Mouse (Mus musculus) kidney, embryonic 14.5 days (tissue): ENCODE results near the gene Gdf15. TPM values are rescaled to one million over a fixed set of nuclear protein-coding genes. Genes with fewer than 3 reads are reported as not detected.
A peak's percentile ranks its signal among the peaks of the same experiment; 100 is the strongest.

ENCODE experiments used
- ATAC-seq: fragments of 200-750 bp; cut with Nextera tagmentation; 2 replicates; pipeline ENCODE4 v1.8.0; 2017; ENCODE audit warnings: moderate number of reproducible peaks, mild to moderate bottlenecking, moderate TSS enrichment, moderate library complexity; ENCODE audit not compliant: low FRiP score, low TSS enrichment
- H3K27ac ChIP-seq: fragments of 300-500 bp; sonication (generic); 2 replicates; pipeline ENCODE4 v1.5.1; 2014; ENCODE audit warnings: low read depth, mild to moderate bottlenecking, low read length, moderate library complexity, mixed read lengths
- H3K27me3 ChIP-seq: fragments of 300-500 bp; sonication (generic); 2 replicates; pipeline ENCODE4 v1.6.1; 2014; ENCODE audit warnings: mild to moderate bottlenecking, low read length; ENCODE audit not compliant: control insufficient read depth, insufficient read depth
- H3K36me3 ChIP-seq: fragments of 300-500 bp; sonication (generic); 2 replicates; pipeline ENCODE4 v1.6.1; 2014; ENCODE audit warnings: low read length, mixed read lengths; ENCODE audit not compliant: control insufficient read depth, insufficient read depth
- H3K4me1 ChIP-seq: fragments of 300-500 bp; sonication (generic); 2 replicates; pipeline ENCODE4 v1.6.1; 2014; ENCODE audit warnings: low read length, mixed read lengths; ENCODE audit not compliant: control insufficient read depth, insufficient read depth
- H3K4me2 ChIP-seq: fragments of 300-500 bp; sonication (generic); replicated peaks from 2 replicates; pipeline ENCODE4 v1.6.1; 2014; ENCODE audit warnings: low read depth, mild to moderate bottlenecking, low read length
- H3K4me3 ChIP-seq: fragments of 300-500 bp; sonication (generic); 2 replicates; pipeline ENCODE4 v1.5.1; 2014; ENCODE audit warnings: mild to moderate bottlenecking, low read length
- H3K9ac ChIP-seq: fragments of 300-500 bp; sonication (generic); 2 replicates; pipeline ENCODE4 v1.6.1; 2014; ENCODE audit warnings: low read depth, mild to moderate bottlenecking, low read length, moderate library complexity
- H3K9me3 ChIP-seq: fragments of 300-500 bp; sonication (generic); 2 replicates; pipeline ENCODE4 v1.6.1; 2016; ENCODE audit warnings: low read length; ENCODE audit not compliant: control insufficient read depth
- WGBS: fragments of 180-500 bp; shearing (Covaris S2); extraction: QIAGEN DNeasy Blood & Tissue Kit; methylation state at CpG from one replicate; pipeline ENCODE4 v1.1.7; 2014; 5-methylcytosine and 5-hydroxymethylcytosine counted together
- polyA plus RNA-seq: library from polyadenylated mRNA; unstranded; fragments of >200 nt; fragmentation: Nextera tagmentation; extraction: Ambion mirVana; gene quantifications from 2 replicates; pipeline ENCODE4 v1.2.1, GENCODE M21; 2014

The Gdf15 gene
- polyA plus RNA-seq, 1 experiment from 2014 or later = 0.31 TPM

- Histone ChIP-seq H3K36me3 (no peaks in the 10 kb centered on the region), H3K9ac (no peak overlapping the region), H3K9me3 (no peaks in the 10 kb centered on the region), H3K4me3 (no peak overlapping the region), H3K4me2 (no peak overlapping the region), H3K27me3 (no peaks in the 10 kb centered on the region), H3K27ac (no peak overlapping the region), H3K4me1 (peaks cover 16% of the 10 kb centered on the region)
- ATAC-seq = no peak
- WGBS = 17% methylated on average over 1 of the region's 1 CpGs
Measured at GRCm38 (mm10) chr8:70613763-70614162, 18.5 kb downstream of the Gdf15 start.

- peak overlapping the region; percentile 99 for H3K4me2 ChIP-seq
- peak overlapping the region; percentile 71 for H3K27ac ChIP-seq
- peak overlapping the region; percentile 50 for H3K4me3 ChIP-seq
- no peaks in the 10 kb centered on the region for H3K27me3 ChIP-seq
- H3K9ac ChIP-seq = peak overlapping the region; percentile 63
- H3K36me3 ChIP-seq = no peaks in the 10 kb centered on the region
- H3K4me1 ChIP-seq = peaks cover 27% of the 10 kb centered on the region
- under 1% methylated on average over 6 of the region's 6 CpGs for WGBS
- ATAC-seq = no peak
- no peaks in the 10 kb centered on the region for H3K9me3 ChIP-seq
Measured at GRCm38 (mm10) chr8:70611849-70612248, 20.4 kb downstream of the Gdf15 start.

DNA sequence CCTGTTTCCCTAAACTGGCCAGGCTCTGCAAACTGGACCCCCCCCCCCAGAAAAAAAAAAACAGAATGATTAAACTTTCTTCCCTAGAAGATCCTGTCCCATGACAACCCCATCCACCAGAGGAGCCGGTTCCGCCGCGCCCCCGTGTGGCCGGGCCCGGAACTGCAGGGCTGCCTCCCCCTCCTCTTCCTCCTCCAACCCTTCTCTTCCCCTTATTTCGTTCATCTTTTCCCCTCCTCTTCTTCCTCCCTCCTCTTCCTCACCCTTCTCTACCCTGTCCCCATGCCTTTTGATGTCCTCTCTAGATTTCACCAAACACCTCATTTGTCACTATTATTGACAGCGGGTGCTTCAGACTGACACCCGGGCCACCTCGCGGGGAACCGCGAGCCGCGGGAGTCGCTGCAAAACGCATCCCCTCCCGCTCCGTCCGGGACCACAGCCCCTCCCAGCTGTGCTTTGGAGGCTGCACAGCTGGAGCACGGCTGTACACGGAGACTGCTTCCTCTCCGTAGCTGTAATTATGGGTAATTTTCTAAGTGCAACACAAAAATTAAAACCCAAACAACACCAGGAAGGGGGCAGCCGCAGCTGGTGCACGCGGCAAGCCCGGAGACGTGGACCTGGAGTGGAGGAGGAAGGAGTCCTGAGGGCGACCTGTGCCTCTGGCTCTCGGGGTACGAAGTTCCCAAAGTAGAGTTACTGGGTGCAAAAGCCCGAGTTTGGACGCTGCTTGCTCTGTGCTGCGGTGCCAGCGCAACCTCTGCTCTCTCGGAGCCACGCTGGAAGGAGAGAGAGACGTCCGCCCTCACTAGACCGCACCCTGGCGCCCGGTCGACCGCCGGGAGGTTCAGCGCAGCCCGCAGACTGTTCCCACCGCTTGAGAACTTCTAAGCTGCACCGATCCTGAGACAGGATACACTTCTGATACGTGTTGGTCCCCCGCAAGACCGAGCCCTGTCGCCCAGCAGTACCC lies 21.2 kb downstream of the Gdf15 start:
- ATAC-seq = no peak
- H3K4me3 ChIP-seq = peak overlapping the region; percentile 50

DNA sequence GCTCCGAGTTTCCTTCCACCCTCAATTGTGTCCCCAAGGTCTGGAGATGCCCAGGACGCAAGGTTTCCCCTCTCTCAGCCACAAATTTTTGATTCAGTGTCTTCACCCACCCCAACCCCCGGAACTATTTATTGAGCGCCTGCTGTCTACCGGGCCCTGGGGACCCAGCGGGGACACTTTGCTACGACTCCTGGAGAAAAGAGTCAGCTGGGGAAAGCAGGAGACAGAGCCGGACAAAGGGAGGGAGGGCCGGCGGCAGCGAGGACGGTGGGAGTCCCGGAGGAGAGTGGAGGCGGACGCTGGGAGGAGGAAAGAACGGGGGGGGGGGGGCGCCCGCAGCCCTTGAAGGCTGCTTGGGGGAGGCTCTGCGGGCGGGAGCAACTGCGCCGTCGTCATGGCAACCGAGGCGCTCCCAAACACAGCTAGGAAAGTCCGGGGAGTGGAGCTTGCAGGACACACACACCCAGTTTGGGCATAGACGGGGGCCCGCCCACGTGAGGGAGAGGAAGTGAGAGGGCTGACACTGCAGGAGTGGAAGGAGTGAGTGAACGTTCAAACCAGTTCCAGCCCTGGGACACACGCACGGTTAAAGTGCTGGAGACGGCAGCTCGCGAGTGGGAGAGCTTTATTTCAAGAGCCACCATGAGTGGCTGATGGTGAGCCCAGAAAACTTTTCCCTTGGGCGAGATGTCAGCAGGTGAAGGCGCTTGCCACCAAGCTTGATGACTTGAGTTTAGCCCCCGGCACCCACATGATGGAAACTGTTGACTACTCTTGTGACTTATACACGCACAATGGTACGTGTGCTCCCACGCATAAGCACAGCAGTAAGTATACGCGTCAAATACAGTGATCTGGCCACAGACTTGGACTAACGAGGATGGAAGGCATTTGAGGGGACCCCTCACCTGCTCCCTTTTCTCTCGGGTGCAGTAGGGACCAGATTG lies 22.1 kb downstream of the Gdf15 start:
- Histone ChIP-seq H3K9me3 (no peaks in the 10 kb centered on the region), H3K27me3 (no peaks in the 10 kb centered on the region), H3K36me3 (no peaks in the 10 kb centered on the region), H3K4me3 (peak overlapping the region; percentile 50), H3K4me2 (peak overlapping the region; percentile 99), H3K9ac (peak overlapping the region; percentile 56), H3K27ac (peak overlapping the region; percentile 97), H3K4me1 (peaks cover 34% of the 10 kb centered on the region)
- ATAC-seq = peak; percentile 64
- WGBS = 2% methylated on average over 32 of the region's 45 CpGs

More for the DNA sequence above, 21.2 kb downstream of the Gdf15 start:
- peak overlapping the region; percentile 63 for H3K9ac ChIP-seq
- WGBS = under 1% methylated on average over 54 of the region's 54 CpGs
- H3K4me2 ChIP-seq = peak overlapping the region; percentile 99
- no peaks in the 10 kb centered on the region for H3K9me3 ChIP-seq
- H3K27me3 ChIP-seq = no peaks in the 10 kb centered on the region
- H3K36me3 ChIP-seq = no peaks in the 10 kb centered on the region
- H3K4me1 ChIP-seq = peaks cover 34% of the 10 kb centered on the region
- H3K27ac ChIP-seq = peak overlapping the region; percentile 97

DNA sequence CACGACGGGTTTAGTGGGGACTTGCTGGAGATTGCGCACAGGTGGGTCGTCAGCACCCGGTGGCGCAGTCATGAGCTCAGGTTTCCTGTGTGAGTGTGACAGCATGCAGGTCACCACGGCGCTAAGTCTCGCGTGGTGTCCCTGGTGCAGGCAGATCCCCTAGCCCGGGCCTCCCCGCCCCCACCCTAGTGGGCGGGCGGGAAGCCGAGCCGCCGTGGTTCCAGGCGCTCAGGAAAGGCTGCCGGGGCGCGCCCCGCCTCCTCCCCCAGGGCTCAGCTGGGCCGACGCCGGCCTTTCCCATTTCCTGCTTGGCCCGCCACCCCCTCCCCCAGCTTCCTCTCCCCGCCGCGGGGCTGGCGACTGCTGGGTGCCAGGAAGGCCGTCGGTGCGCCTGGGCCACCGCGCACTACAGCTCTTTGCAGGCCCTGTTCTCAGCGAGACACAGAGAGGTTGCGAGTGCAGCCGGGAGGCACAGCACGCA lies 22.8 kb downstream of the Gdf15 start:
- under 1% methylated on average over 31 of the region's 39 CpGs for WGBS
- H3K4me3 ChIP-seq = peak overlapping the region; percentile 50
- peak overlapping the region; percentile 97 for H3K27ac ChIP-seq
- H3K9me3 ChIP-seq = no peaks in the 10 kb centered on the region
- peaks cover 5% of the 10 kb centered on the region; the same call in 1 of the 2 replicates for H3K36me3 ChIP-seq
- H3K4me2 ChIP-seq = peak overlapping the region; percentile 99
- ATAC-seq = peak; percentile 74
- no peaks in the 10 kb centered on the region for H3K27me3 ChIP-seq
- H3K9ac ChIP-seq = peak overlapping the region; percentile 56
- H3K4me1 ChIP-seq = peaks cover 34% of the 10 kb centered on the region

DNA sequence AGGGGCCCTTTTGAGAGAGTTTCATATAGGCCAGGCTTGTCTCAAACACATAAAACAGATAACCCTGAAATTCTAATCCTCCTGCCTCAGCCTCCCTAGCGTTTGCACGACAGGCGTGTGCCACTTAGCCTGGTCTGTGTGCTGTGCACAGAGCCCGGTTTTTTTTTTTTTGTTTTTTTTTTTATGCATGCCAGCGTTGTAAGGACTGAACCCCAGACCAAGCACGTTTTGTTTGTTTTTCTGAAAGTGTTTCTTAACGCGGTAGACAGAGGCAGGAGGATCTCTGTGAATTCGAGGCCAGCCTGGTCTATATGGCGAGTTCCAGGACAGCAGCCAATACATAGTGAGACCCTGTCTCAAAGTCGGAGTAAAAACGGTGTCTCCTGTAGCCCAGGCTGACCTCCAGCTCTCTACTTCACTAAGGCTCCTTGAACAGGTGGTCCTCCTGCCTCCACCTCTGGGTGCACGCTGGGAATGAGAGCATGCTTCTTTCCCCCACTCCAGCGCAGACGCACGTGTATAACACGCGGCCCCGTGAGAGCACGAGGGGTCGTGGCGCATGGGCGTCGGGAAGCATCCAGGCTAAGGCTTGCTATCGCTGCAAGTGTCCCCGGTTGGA lies 23.4 kb downstream of the Gdf15 start, which contains the start of gene Ssbp4:
Ssbp4 (minus strand) TSS at position 124 of the 619 bp plus-strand sequence.
- peak within 1 kb of the TSS; percentile 85 for H3K4me3 ChIP-seq
- H3K4me1 ChIP-seq = peaks cover 37% of the 10 kb centered on the region
- WGBS = 5% methylated on average over 26 of the region's 26 CpGs
- H3K27ac ChIP-seq = peak within 1 kb of the TSS; percentile 97
- H3K9me3 ChIP-seq = no peaks in the 10 kb centered on the region
- H3K4me2 ChIP-seq = peak within 1 kb of the TSS; percentile 99
- peak within 1 kb of the TSS; percentile 91 for H3K9ac ChIP-seq
- ATAC-seq = no peak; the same call in 1 of the 2 replicates
- no peaks in the 10 kb centered on the region for H3K27me3 ChIP-seq
- peaks cover 5% of the 10 kb centered on the region; the same call in 1 of the 2 replicates for H3K36me3 ChIP-seq

DNA sequence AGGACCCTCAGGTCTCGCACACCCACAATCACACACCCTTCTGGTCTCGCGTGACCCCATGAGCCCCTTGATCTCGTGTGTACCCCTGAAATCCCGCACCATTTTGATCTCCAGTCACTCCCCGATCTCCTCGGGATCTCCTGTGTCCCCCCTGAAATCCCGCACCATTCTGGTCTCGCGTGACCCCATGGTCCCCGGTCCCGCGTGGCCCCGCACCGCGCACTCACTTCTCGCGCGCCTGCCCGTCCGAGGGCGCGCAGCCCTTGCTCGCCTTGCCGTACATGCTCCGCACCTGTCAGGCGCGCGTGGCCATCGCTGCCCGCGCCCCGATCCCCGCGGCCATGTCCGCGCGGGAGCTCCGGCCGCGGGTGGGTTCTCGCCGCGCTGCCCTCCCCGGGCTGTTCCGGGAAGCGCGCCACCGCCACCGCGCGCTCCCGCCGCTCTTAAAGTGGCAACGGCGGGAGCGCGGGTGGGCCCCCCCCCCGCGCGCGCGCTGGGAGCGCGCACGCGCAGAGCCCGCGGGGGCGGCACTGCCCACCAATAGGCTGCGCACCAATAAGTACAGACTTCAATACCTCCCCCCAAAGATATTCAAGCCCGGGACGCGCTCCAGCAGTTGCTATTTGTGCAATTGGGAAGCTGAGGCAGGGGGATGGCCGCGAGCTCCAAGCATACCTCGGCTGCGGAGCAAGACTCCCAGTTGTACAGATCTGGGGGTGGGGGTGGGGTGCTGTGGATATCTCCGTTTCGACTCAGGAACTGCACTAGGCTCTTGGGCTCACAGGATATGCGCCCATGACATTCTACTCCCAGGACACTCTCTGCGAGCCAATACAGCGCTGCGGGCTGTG lies 24.1 kb downstream of the Gdf15 start:
- WGBS = 1% methylated on average over 84 of the region's 84 CpGs

More for the DNA sequence above, 24.1 kb downstream of the Gdf15 start:
- peaks cover 37% of the 10 kb centered on the region for H3K4me1 ChIP-seq
- no peak for ATAC-seq
- H3K4me3 ChIP-seq = peak overlapping the region; percentile 85
- H3K27me3 ChIP-seq = no peaks in the 10 kb centered on the region
- H3K9ac ChIP-seq = peak overlapping the region; percentile 91
- H3K36me3 ChIP-seq = peaks cover 5% of the 10 kb centered on the region; the same call in 1 of the 2 replicates
- H3K9me3 ChIP-seq = no peaks in the 10 kb centered on the region
- peak overlapping the region; percentile 99 for H3K4me2 ChIP-seq
- H3K27ac ChIP-seq = peak overlapping the region; percentile 97
